Mouse (Mus musculus) layer of hippocampus, adult 2 months (tissue): ENCODE results near the gene Mrpl21. TPM values are rescaled to one million over a fixed set of nuclear protein-coding genes. Genes with fewer than 3 reads are reported as not detected.
A peak's percentile ranks its signal among the peaks of the same experiment; 100 is the strongest.

Experiments used
- DNase-seq, 2 experiments: peaks; one replicate each; pipeline ENCODE4 v3.0.0; 2022; ENCODE audit warnings: low spot score in 2 of 2
- H3K27ac ChIP-seq: fragments of 200-600 bp; 2 replicates; pipeline ENCODE4 v1.8.1; 2022
- H3K4me3 ChIP-seq: fragments of 200-600 bp; 2 replicates; pipeline ENCODE4 v1.8.1; 2022; ENCODE audit warnings: mild to moderate bottlenecking
- CTCF ChIP-seq: fragments of 200-600 bp; conservative IDR thresholded peaks from 2 replicates; pipeline ENCODE4 v1.8.1; 2022; ENCODE audit warnings: antibody characterized with exemption, mild to moderate bottlenecking, moderate library complexity
- total RNA-seq, 2 experiments: library from RNA; stranded (reverse); gene quantifications; 2 replicates each; pipeline ENCODE4 v1.2.3; 2021

Mrpl21 gene
- total RNA-seq, 2 experiments from 2014 or later, result 47.6 to 54.4 TPM

- Histone ChIP-seq H3K27ac (no peak overlapping the region), H3K4me3 (peak overlapping the region; percentile 71; the same call in 1 of the 2 replicates)
- no peak for TF ChIP-seq CTCF
- no peak for DNase-seq
These were observed 38.9 kb downstream of the Mrpl21 start for GRCm38 (mm10) chr19:3321617-3322016.

- Histone ChIP-seq H3K4me3 (peak within 1 kb of the TSS; percentile 71), H3K27ac (peak within 1 kb of the TSS; percentile 92)
- peak; percentile 67 for TF ChIP-seq CTCF
- no peak for DNase-seq
These were observed 39.7 kb downstream of the Mrpl21 start, which contains the start of gene Cpt1a for GRCm38 (mm10) chr19:3322261-3322969. Gene Cpt1a (plus strand): TSS chr19:3322334.

GRCm38 (mm10) chr19:3323201-3323621 is 40.5 kb downstream of the Mrpl21 start:
- Histone ChIP-seq H3K4me3 (peak overlapping the region; percentile 71), H3K27ac (peak overlapping the region; percentile 92)
- DNase-seq, result peak; percentile 26 to 50
- TF ChIP-seq CTCF, result no peak

- TF ChIP-seq CTCF, result no peak
- peak overlapping the region; percentile 71 for H3K4me3 ChIP-seq
- peak; percentile 25 to 32 for DNase-seq
- H3K27ac ChIP-seq, result peak overlapping the region; percentile 92
These were observed 41.1 kb downstream of the Mrpl21 start for GRCm38 (mm10) chr19:3323753-3324270.

- DNase-seq, result no peak
- no peak for TF ChIP-seq CTCF
- peak overlapping the region; percentile 71 for H3K4me3 ChIP-seq
- H3K27ac ChIP-seq, result peak overlapping the region; percentile 92
These were observed 41.6 kb downstream of the Mrpl21 start for GRCm38 (mm10) chr19:3324271-3324811.

GRCm38 (mm10) chr19:3324931-3325711 is 42.4 kb downstream of the Mrpl21 start:
- peak; percentile 70 to 76 for DNase-seq
- Histone ChIP-seq H3K27ac (peak overlapping the region; percentile 92), H3K4me3 (peak overlapping the region; percentile 71)
- TF ChIP-seq CTCF, result 0 out of 2 replicates have a peak, but pooled peaks have one; percentile 6

GRCm38 (mm10) chr19:3325771-3326478 is 43.2 kb downstream of the Mrpl21 start:
- no peak for DNase-seq
- H3K27ac ChIP-seq, result peak overlapping the region; percentile 92
- H3K4me3 ChIP-seq, result peak overlapping the region; percentile 71
- no peak for TF ChIP-seq CTCF

- no peak for DNase-seq
- H3K27ac ChIP-seq, result peak overlapping the region; percentile 92
- no peak for TF ChIP-seq CTCF
- H3K4me3 ChIP-seq, result no peak overlapping the region
These were observed 43.9 kb downstream of the Mrpl21 start for GRCm38 (mm10) chr19:3326479-3327047.

GRCm38 (mm10) chr19:3333247-3333646 is 50.5 kb downstream of the Mrpl21 start:
- Histone ChIP-seq H3K4me3 (no peak overlapping the region), H3K27ac (no peak overlapping the region)
- no peak for DNase-seq
- no peak for TF ChIP-seq CTCF

GRCm38 (mm10) chr19:3333694-3334515 is 51.2 kb downstream of the Mrpl21 start:
- DNase-seq, result no peak
- H3K4me3 ChIP-seq, result no peak overlapping the region
- no peak for TF ChIP-seq CTCF
- H3K27ac ChIP-seq, result no peak overlapping the region

GRCm38 (mm10) chr19:3334550-3334949 is 51.8 kb downstream of the Mrpl21 start:
- Histone ChIP-seq H3K4me3 (no peak overlapping the region), H3K27ac (no peak overlapping the region)
- DNase-seq, result no peak
- TF ChIP-seq CTCF, result no peak
